Mouse (Mus musculus) adrenal gland, postnatal 10 days (tissue): ENCODE data around the gene Acrv1. TPM values are rescaled to one million over a fixed set of nuclear protein-coding genes. Genes with fewer than 3 reads are reported as not detected.
A peak's percentile ranks its signal among the peaks of the same experiment; 100 is the strongest.
"Not testable (repeated sequence)": the region's sequence is repeated elsewhere in the genome, so short reads cannot be mapped to it uniquely, and the experiment has no call there.

Source experiments
- DNase-seq: peaks from one replicate; pipeline ENCODE4 v3.0.0; 2021; ENCODE audit warnings: mixed read lengths
- long read RNA-seq, 2 experiments: library from polyadenylated mRNA; stranded (forward); transcript quantifications; one replicate each; pipeline ENCODE4 v2.0.0; 2021
- total RNA-seq, 2 experiments: library from RNA; stranded (reverse); gene quantifications; 2 replicates each; pipeline ENCODE4 v1.2.3; 2021

Gene Acrv1
- not detected for total RNA-seq
- long read RNA-seq, experiment 1, result 0 reads
- long read RNA-seq, experiment 2, result 0 reads

- DNase-seq, result no peak
Observed at GRCm38 (mm10) chr9:36692920-36693319, at the start of gene Acrv1. TSS of gene Acrv1 (plus strand) at chr9:36693220.

- not testable (repeated sequence) for DNase-seq
Observed at GRCm38 (mm10) chr9:36643276-36643675, 49.7 kb upstream of the Acrv1 start, which contains the start of gene A630095E13Rik. TSS of gene A630095E13Rik (minus strand) at chr9:36643376.

- DNase-seq, result peak; percentile 3
Observed at GRCm38 (mm10) chr9:36681424-36681823, 11.6 kb upstream of the Acrv1 start.

- peak; percentile 11 for DNase-seq
Observed at GRCm38 (mm10) chr9:36687329-36687728, 5.7 kb upstream of the Acrv1 start.

- no peak for DNase-seq
Observed at GRCm38 (mm10) chr9:36694276-36694675, 1.3 kb downstream of the Acrv1 start.

- no peak for DNase-seq
Observed at GRCm38 (mm10) chr9:36705923-36706322, 12.9 kb downstream of the Acrv1 start.

- DNase-seq, result no peak
Observed at GRCm38 (mm10) chr9:36707304-36707703, 14.3 kb downstream of the Acrv1 start.

GRCm38 (mm10) chr9:36716624-36717023, 23.6 kb downstream of the Acrv1 start:
- DNase-seq, result no peak

- DNase-seq, result peak; percentile 94
Observed at GRCm38 (mm10) chr9:36726131-36727033, 33.4 kb downstream of the Acrv1 start.

GRCm38 (mm10) chr9:36727034-36727755, 34.2 kb downstream of the Acrv1 start, which contains the start of gene Chek1:
TSS of gene Chek1 (minus strand) at chr9:36727065.
- peak; percentile 8 for DNase-seq

Other genes with a start within 250 kb of the Acrv1 start
- gene Gm9513, start 217.6 kb upstream of the Acrv1 start, total RNA-seq, result not detected
- not detected for gene Gm5615, start 151.3 kb upstream of the Acrv1 start, total RNA-seq
- not detected for gene Gm17689, start 110.6 kb upstream of the Acrv1 start, total RNA-seq
- not detected for gene A630095E13Rik, start 49.8 kb upstream of the Acrv1 start, total RNA-seq
- gene Chek1, start 33.8 kb downstream of the Acrv1 start, total RNA-seq, result 1 to 10 TPM; 6.8 to 8.7 TPM
- gene Stt3a, start 74.5 kb downstream of the Acrv1 start, total RNA-seq, result 100 to 1,000 TPM; 222 to 235 TPM
- 100 to 1,000 TPM; 153 to 177 TPM for gene Ei24, start 104.2 kb downstream of the Acrv1 start, total RNA-seq
- gene Fez1, start 128.6 kb downstream of the Acrv1 start, total RNA-seq, result 1 to 10 TPM; 7.6 to 9.3 TPM